Comparison of ENCODE assay signal across 27 mouse cellular contexts in genomic region chr8:120212596-120212995, GRCm38 (mm10). TPM values are rescaled to one million over a fixed set of nuclear protein-coding genes. Genes with fewer than 3 reads are reported as not detected.
DNase-seq lines count a peak whose midpoint lies in the region; ATAC-seq and TF ChIP-seq lines count a peak whose summit lies in the region.
"Had no signal": no experiment of that assay in that cellular context is flagged by ENCODE, and none has a peak within 500 bp of the region (broad histone marks: within the 10 kb centered on the region; RNA-seq: fewer than 3 reads in every experiment).

No protein-coding gene starts in this region.

- H3K4me2 ChIP-seq in heart, embryonic 11.5 days, result no peak overlapping the region
- no peak overlapping the region for H3K4me2 ChIP-seq in neural tube, embryonic 13.5 days
- no peak overlapping the region for H3K4me2 ChIP-seq in neural tube, embryonic 15.5 days
- H3K4me2 ChIP-seq in myocyte (ENCODE audit: low read depth), result no peak overlapping the region
- H3K4me2 ChIP-seq in intestine, postnatal 0 days (replicated peaks; ENCODE audit: low read depth), result no peak overlapping the region
- H3K4me2 ChIP-seq: forebrain, embryonic 13.5 days; heart, embryonic 12.5 days; heart, embryonic 15.5 days; hindbrain, embryonic 13.5 days; intestine, embryonic 15.5 days had no signal

- TF ChIP-seq CTCF in intestine, postnatal 0 days (IDR thresholded peaks at IDR 0.05; ENCODE audit: low read depth), result no peak

- no peak overlapping the region for H3K4me3 ChIP-seq in heart, embryonic 10.5 days
- no peak overlapping the region for H3K4me3 ChIP-seq in heart, embryonic 11.5 days (ENCODE audit: low read depth, low read length)
- no peak overlapping the region for H3K4me3 ChIP-seq in neural tube, embryonic 13.5 days
- no peak overlapping the region for H3K4me3 ChIP-seq in neural tube, embryonic 15.5 days (replicated peaks)
- no peak overlapping the region for H3K4me3 ChIP-seq in myocyte
- no peak overlapping the region for H3K4me3 ChIP-seq in intestine, postnatal 0 days (ENCODE audit: low read depth, low read length)
- H3K4me3 ChIP-seq: forebrain, embryonic 10.5 days; forebrain, embryonic 13.5 days; heart, adult 2 months; heart, embryonic 12.5 days; heart, embryonic 15.5 days; hindbrain, embryonic 13.5 days; intestine, embryonic 15.5 days had no signal

- 88% methylated on average over 7 of the region's 7 CpGs for WGBS in heart, embryonic 10.5 days
- 85% methylated on average over 7 of the region's 7 CpGs for WGBS in heart, embryonic 11.5 days (ENCODE audit: insufficient replicate concordance)
- whole genome bisulfite sequencing in neural tube, embryonic 13.5 days, result 90% methylated on average over 7 of the region's 7 CpGs
- 87% methylated on average over 7 of the region's 7 CpGs for WGBS in neural tube, embryonic 15.5 days
- 87% methylated on average over 7 of the region's 7 CpGs for WGBS in intestine, postnatal 0 days

- ATAC-seq in heart, embryonic 11.5 days (replicated peaks; ENCODE audit: insufficient number of reproducible peaks, low FRiP score, low TSS enrichment), result no peak
- ATAC-seq in neural tube, embryonic 13.5 days (ENCODE audit: low read depth), result no peak
- no peak for ATAC-seq in neural tube, embryonic 15.5 days (ENCODE audit: low FRiP score)
- ATAC-seq in intestine, postnatal 0 days, result no peak
- ATAC-seq: CD4-positive, CD25-positive, alpha-beta regulatory T cell, adult 4 months; forebrain, embryonic 13.5 days; forebrain, embryonic 16.5 days; hindbrain, embryonic 16.5 days; intestine, embryonic 15.5 days had no signal

- peaks cover 68% of the 10 kb centered on the region for H3K4me1 ChIP-seq in heart, embryonic 10.5 days
- peaks cover 41% of the 10 kb centered on the region for H3K4me1 ChIP-seq in heart, embryonic 11.5 days (ENCODE audit: control insufficient read depth, insufficient read depth, low read length)
- peaks cover 46% of the 10 kb centered on the region for H3K4me1 ChIP-seq in neural tube, embryonic 13.5 days (replicated peaks)
- H3K4me1 ChIP-seq in neural tube, embryonic 15.5 days, result peaks cover 34% of the 10 kb centered on the region
- peaks cover 6% of the 10 kb centered on the region for H3K4me1 ChIP-seq in intestine, postnatal 0 days (replicated peaks; ENCODE audit: control insufficient read depth, insufficient read depth, low read length)

- no peaks in the 10 kb centered on the region for H3K9me3 ChIP-seq in heart, embryonic 10.5 days
- H3K9me3 ChIP-seq in heart, embryonic 11.5 days (replicated peaks; ENCODE audit: control insufficient read depth, low read length), result no peaks in the 10 kb centered on the region
- H3K9me3 ChIP-seq in neural tube, embryonic 13.5 days, result no peaks in the 10 kb centered on the region
- H3K9me3 ChIP-seq in neural tube, embryonic 15.5 days (replicated peaks), result no peaks in the 10 kb centered on the region
- no peaks in the 10 kb centered on the region for H3K9me3 ChIP-seq in intestine, postnatal 0 days (ENCODE audit: control insufficient read depth)
- H3K9me3 ChIP-seq: forebrain, embryonic 10.5 days; forebrain, embryonic 13.5 days; heart, embryonic 12.5 days; heart, embryonic 15.5 days; hindbrain, embryonic 13.5 days; intestine, embryonic 15.5 days had no signal

- H3ac ChIP-seq in myocyte (ENCODE audit: control insufficient read depth, insufficient read length), result no peak overlapping the region

- H3K27me3 ChIP-seq in heart, embryonic 10.5 days (ENCODE audit: insufficient read depth, poor library complexity, severe bottlenecking), result peaks cover 5% of the 10 kb centered on the region; the same call in 1 of the 2 replicates
- 0 out of 2 replicates have a peak, but pooled peaks cover 6% of the 10 kb centered on the region for H3K27me3 ChIP-seq in heart, embryonic 11.5 days (ENCODE audit: control insufficient read depth, insufficient read depth, low read length)
- H3K27me3 ChIP-seq in neural tube, embryonic 13.5 days, result no peaks in the 10 kb centered on the region
- no peaks in the 10 kb centered on the region for H3K27me3 ChIP-seq in neural tube, embryonic 15.5 days (replicated peaks)
- H3K27me3 ChIP-seq in myocyte (ENCODE audit: control insufficient read depth, insufficient read depth, insufficient read length), result no peaks in the 10 kb centered on the region
- H3K27me3 ChIP-seq in intestine, postnatal 0 days (replicated peaks; ENCODE audit: control insufficient read depth, insufficient read depth, low read length), result no peaks in the 10 kb centered on the region; the same call in 1 of the 2 replicates
- H3K27me3 ChIP-seq: forebrain, embryonic 13.5 days; heart, embryonic 12.5 days; heart, embryonic 15.5 days; intestine, embryonic 15.5 days had no signal

- H3K79me2 ChIP-seq in myocyte (ENCODE audit: control insufficient read depth, insufficient read depth), result no peaks in the 10 kb centered on the region

- no peak overlapping the region for H3K9ac ChIP-seq in heart, embryonic 11.5 days (ENCODE audit: low read depth, low read length)
- 0 out of 2 replicates have a peak overlapping the region, but pooled peaks have one; percentile 9 for H3K9ac ChIP-seq in neural tube, embryonic 13.5 days
- H3K9ac ChIP-seq in neural tube, embryonic 15.5 days (replicated peaks), result no peak overlapping the region
- no peak overlapping the region for H3K9ac ChIP-seq in intestine, postnatal 0 days (ENCODE audit: low read depth, low read length)
- H3K9ac ChIP-seq: forebrain, embryonic 13.5 days; heart, embryonic 12.5 days; heart, embryonic 15.5 days; hindbrain, embryonic 13.5 days had no signal

- peak overlapping the region; percentile 63; the same call in 1 of the 2 replicates for H3K27ac ChIP-seq in heart, embryonic 10.5 days
- H3K27ac ChIP-seq in heart, embryonic 11.5 days (ENCODE audit: low read depth, low read length), result no peak overlapping the region
- no peak overlapping the region for H3K27ac ChIP-seq in neural tube, embryonic 13.5 days (replicated peaks)
- H3K27ac ChIP-seq in neural tube, embryonic 15.5 days (replicated peaks), result no peak overlapping the region
- no peak overlapping the region for H3K27ac ChIP-seq in intestine, postnatal 0 days (ENCODE audit: low read depth, low read length)
- H3K27ac ChIP-seq: forebrain, embryonic 10.5 days; forebrain, embryonic 13.5 days; heart, embryonic 15.5 days; hindbrain, embryonic 13.5 days; intestine, embryonic 15.5 days had no signal

- H3K36me3 ChIP-seq in heart, embryonic 10.5 days, result no peaks in the 10 kb centered on the region
- no peaks in the 10 kb centered on the region for H3K36me3 ChIP-seq in heart, embryonic 11.5 days (ENCODE audit: control insufficient read depth, insufficient read depth, low read length)
- no peaks in the 10 kb centered on the region for H3K36me3 ChIP-seq in neural tube, embryonic 13.5 days
- no peaks in the 10 kb centered on the region for H3K36me3 ChIP-seq in neural tube, embryonic 15.5 days
- H3K36me3 ChIP-seq in myocyte (ENCODE audit: control insufficient read depth, insufficient read depth), result no peaks in the 10 kb centered on the region
- H3K36me3 ChIP-seq in intestine, postnatal 0 days (ENCODE audit: control insufficient read depth, insufficient read depth), result no peaks in the 10 kb centered on the region
- H3K36me3 ChIP-seq: forebrain, embryonic 10.5 days; heart, embryonic 12.5 days; heart, embryonic 15.5 days; hindbrain, embryonic 13.5 days; intestine, embryonic 15.5 days had no signal

- TF ChIP-seq POLR2A in myocyte (IDR thresholded peaks at IDR 0.05; ENCODE audit: insufficient read length, low read depth), result no peak

- DNase-seq in heart, embryonic 10.5 days (ENCODE audit: low spot score), result no peak
- DNase-seq: adrenal gland, adult 2 months; adrenal gland, postnatal 14 days; cerebellum, adult 11 months; cerebellum, adult 8-10 months; cerebellum, postnatal 10 days; cerebellum, postnatal 36 days; embryo, embryonic 11 days; gastrocnemius, postnatal 14 days; heart, adult 2 months; heart, postnatal 10 days; heart, postnatal 36 days had no signal

TF ChIP-seq in myocyte, 11 proteins besides CTCF, POLR2A, EP300 and RAD21:
- TF ChIP-seq MYOD1 (IDR thresholded peaks at IDR 0.05; ENCODE audit: control insufficient read depth in 1 of 3, insufficient read length in 2 of 3, low read depth in 2 of 3) (peak in 2 of 3 experiments; percentile 63 to 90), TCF3 (IDR thresholded peaks at IDR 0.05; ENCODE audit: insufficient read length, low read depth) (peak; percentile 55), TCF12 (IDR thresholded peaks at IDR 0.05; ENCODE audit: insufficient read depth, poor library complexity, severe bottlenecking) (peak; percentile 43), POLR2AphosphoS2 (IDR thresholded peaks at IDR 0.05; ENCODE audit: insufficient read length, low read depth) (no peak), MYOG (IDR thresholded peaks at IDR 0.05; ENCODE audit: control insufficient read depth in 1 of 3, insufficient read depth in 1 of 3, insufficient read length in 2 of 3, low read depth in 2 of 3) (peak; percentile 31 to 96 (median 81)), USF1 (IDR thresholded peaks at IDR 0.05; ENCODE audit: low read depth) (no peak), CEBPB (IDR thresholded peaks at IDR 0.05; ENCODE audit: insufficient read depth, poor library complexity, severe bottlenecking) (no peak), SRF (IDR thresholded peaks at IDR 0.05; ENCODE audit: control insufficient read depth, insufficient read length, low read depth) (peak; percentile 22), REST (IDR thresholded peaks at IDR 0.05; ENCODE audit: insufficient read depth, insufficient read length) (no peak), MAX (IDR thresholded peaks at IDR 0.05; ENCODE audit: low read depth) (no peak)

RNA-seq across cellular contexts. Expression of gene Gse1, which starts 15.7 kb away (rescaled TPM):
- 12.2 and 13.7 TPM in 2 replicates for polyA plus RNA-seq in heart, embryonic 10.5 days (2016; fragmentation: Nextera tagmentation; extraction: Ambion mirVana)
- polyA plus RNA-seq in heart, embryonic 11.5 days (2014; fragmentation: Nextera tagmentation; extraction: Ambion mirVana), result 12.8 and 12.9 TPM in 2 replicates
- polyA plus RNA-seq in neural tube, embryonic 13.5 days (2015; fragmentation: Nextera tagmentation; extraction: Ambion mirVana), result 17.0 and 17.1 TPM in 2 replicates
- polyA plus RNA-seq in neural tube, embryonic 15.5 days (2015; fragmentation: Nextera tagmentation; extraction: Ambion mirVana), result 12.2 and 14.0 TPM in 2 replicates
- 14.7 TPM for polyA plus RNA-seq in myocyte (2012; fragmentation: generic; extraction: Trizol)
- polyA plus RNA-seq in intestine, postnatal 0 days (2015; fragmentation: Nextera tagmentation; extraction: Ambion mirVana), result 6.4 and 7.8 TPM in 2 replicates

RNA-seq across cellular contexts. Expression of gene Fam92b, which starts 35.3 kb away (rescaled TPM):
- polyA plus RNA-seq in heart, embryonic 10.5 days (2016; fragmentation: Nextera tagmentation; extraction: Ambion mirVana), result 0.16 and 0.31 TPM in 2 replicates
- 0.41 TPM in 1 of 2 replicates, not detected in the other for polyA plus RNA-seq in heart, embryonic 11.5 days (2014; fragmentation: Nextera tagmentation; extraction: Ambion mirVana)
- polyA plus RNA-seq in neural tube, embryonic 13.5 days (2015; fragmentation: Nextera tagmentation; extraction: Ambion mirVana), result 2.3 and 2.7 TPM in 2 replicates
- polyA plus RNA-seq in neural tube, embryonic 15.5 days (2015; fragmentation: Nextera tagmentation; extraction: Ambion mirVana), result 1.6 and 1.7 TPM in 2 replicates
- not detected for polyA plus RNA-seq in myocyte (2012; fragmentation: generic; extraction: Trizol)
- polyA plus RNA-seq in intestine, postnatal 0 days (2015; fragmentation: Nextera tagmentation; extraction: Ambion mirVana), result 0.29 TPM in 1 of 2 replicates, not detected in the other
- polyA plus RNA-seq: C2C12; CD4-positive, CD25-positive, alpha-beta regulatory T cell, adult 4 months; heart, embryonic 12.5 days had no signal
